Mouse (Mus musculus): ENCODE results near the gene Gpr37l1. TPM values are rescaled to one million over a fixed set of nuclear protein-coding genes. Genes with fewer than 3 reads are reported as not detected.

The Gpr37l1 gene
- polyA plus RNA-seq, 1 experiment, result 555 TPM

- no peak overlapping the region for H3K4me3 ChIP-seq (replicated peaks; ENCODE audit: insufficient read depth, low read depth, low read length)
- no peaks in the 10 kb centered on the region for H3K27me3 ChIP-seq (ENCODE audit: control insufficient read depth, insufficient read depth, low read length)
- 77% methylated on average over 7 of the region's 7 CpGs for WGBS
- no peak for TF ChIP-seq POLR2A (IDR thresholded peaks at IDR 0.05; ENCODE audit: borderline replicate concordance, insufficient read depth, low read length)
- TF ChIP-seq CTCF (IDR thresholded peaks at IDR 0.05; ENCODE audit: borderline replicate concordance, insufficient read depth, low read depth, low read length), result no peak
- no peak for DNase-seq
- no peak overlapping the region for H3K27ac ChIP-seq (ENCODE audit: insufficient read depth, low read length)
- peaks cover 7% of the 10 kb centered on the region; the same call in 1 of the 2 replicates for H3K4me1 ChIP-seq (ENCODE audit: control insufficient read depth, insufficient read depth, low read length)
Measured at GRCm38 (mm10) chr1:135178863-135179262, 11.4 kb upstream of the Gpr37l1 start.

GRCm38 (mm10) chr1:135177724-135178123 is 10.2 kb upstream of the Gpr37l1 start:
- TF ChIP-seq POLR2A (IDR thresholded peaks at IDR 0.05; ENCODE audit: borderline replicate concordance, insufficient read depth, low read length), result no peak
- TF ChIP-seq CTCF (IDR thresholded peaks at IDR 0.05; ENCODE audit: borderline replicate concordance, insufficient read depth, low read depth, low read length), result no peak
- Histone ChIP-seq H3K27me3 (ENCODE audit: control insufficient read depth, insufficient read depth, low read length) (no peaks in the 10 kb centered on the region), H3K4me3 (replicated peaks; ENCODE audit: insufficient read depth, low read depth, low read length) (no peak overlapping the region), H3K4me1 (ENCODE audit: control insufficient read depth, insufficient read depth, low read length) (peaks cover 7% of the 10 kb centered on the region; the same call in 1 of the 2 replicates), H3K27ac (ENCODE audit: insufficient read depth, low read length) (no peak overlapping the region)
- 89% methylated on average over 3 of the region's 3 CpGs for WGBS
- DNase-seq, result no peak

GRCm38 (mm10) chr1:135175176-135175575 is 7.7 kb upstream of the Gpr37l1 start:
- TF ChIP-seq POLR2A (IDR thresholded peaks at IDR 0.05; ENCODE audit: borderline replicate concordance, insufficient read depth, low read length) (no peak), CTCF (IDR thresholded peaks at IDR 0.05; ENCODE audit: borderline replicate concordance, insufficient read depth, low read depth, low read length) (no peak)
- no peak overlapping the region for H3K4me3 ChIP-seq (replicated peaks; ENCODE audit: insufficient read depth, low read depth, low read length)
- WGBS, result 75% methylated on average over 3 of the region's 3 CpGs
- no peak for DNase-seq
- H3K4me1 ChIP-seq (ENCODE audit: control insufficient read depth, insufficient read depth, low read length), result no peaks in the 10 kb centered on the region; the same call in 1 of the 2 replicates
- no peaks in the 10 kb centered on the region for H3K27me3 ChIP-seq (ENCODE audit: control insufficient read depth, insufficient read depth, low read length)
- H3K27ac ChIP-seq (ENCODE audit: insufficient read depth, low read length), result no peak overlapping the region

- DNase-seq, result no peak
- H3K4me3 ChIP-seq (replicated peaks; ENCODE audit: insufficient read depth, low read depth, low read length), result no peak overlapping the region
- TF ChIP-seq POLR2A (IDR thresholded peaks at IDR 0.05; ENCODE audit: borderline replicate concordance, insufficient read depth, low read length) (no peak), CTCF (IDR thresholded peaks at IDR 0.05; ENCODE audit: borderline replicate concordance, insufficient read depth, low read depth, low read length) (no peak)
- H3K27me3 ChIP-seq (ENCODE audit: control insufficient read depth, insufficient read depth, low read length), result no peaks in the 10 kb centered on the region
- H3K27ac ChIP-seq (ENCODE audit: insufficient read depth, low read length), result no peak overlapping the region
- 97% methylated on average over 6 of the region's 6 CpGs for WGBS
- peaks cover 3% of the 10 kb centered on the region; the same call in 1 of the 2 replicates for H3K4me1 ChIP-seq (ENCODE audit: control insufficient read depth, insufficient read depth, low read length)
Measured at GRCm38 (mm10) chr1:135173311-135173710, 5.8 kb upstream of the Gpr37l1 start.

GRCm38 (mm10) chr1:135171984-135172383 is 4.5 kb upstream of the Gpr37l1 start:
- WGBS, result 49% methylated on average over 6 of the region's 6 CpGs
- Histone ChIP-seq H3K4me1 (ENCODE audit: control insufficient read depth, insufficient read depth, low read length) (peaks cover 3% of the 10 kb centered on the region; the same call in 1 of the 2 replicates), H3K27me3 (ENCODE audit: control insufficient read depth, insufficient read depth, low read length) (no peaks in the 10 kb centered on the region), H3K4me3 (replicated peaks; ENCODE audit: insufficient read depth, low read depth, low read length) (no peak overlapping the region), H3K27ac (ENCODE audit: insufficient read depth, low read length) (no peak overlapping the region)
- DNase-seq, result peak; percentile 59 to 74
- TF ChIP-seq POLR2A (IDR thresholded peaks at IDR 0.05; ENCODE audit: borderline replicate concordance, insufficient read depth, low read length), result no peak
- peak; percentile 77 for TF ChIP-seq CTCF (IDR thresholded peaks at IDR 0.05; ENCODE audit: borderline replicate concordance, insufficient read depth, low read depth, low read length)

- peaks cover 3% of the 10 kb centered on the region; the same call in 1 of the 2 replicates for H3K4me1 ChIP-seq (ENCODE audit: control insufficient read depth, insufficient read depth, low read length)
- no peaks in the 10 kb centered on the region for H3K27me3 ChIP-seq (ENCODE audit: control insufficient read depth, insufficient read depth, low read length)
- H3K4me3 ChIP-seq (replicated peaks; ENCODE audit: insufficient read depth, low read depth, low read length), result no peak overlapping the region
- TF ChIP-seq CTCF (IDR thresholded peaks at IDR 0.05; ENCODE audit: borderline replicate concordance, insufficient read depth, low read depth, low read length) (0 out of 2 replicates have a peak, but pooled peaks have one; percentile 17), POLR2A (IDR thresholded peaks at IDR 0.05; ENCODE audit: borderline replicate concordance, insufficient read depth, low read length) (no peak)
- H3K27ac ChIP-seq (ENCODE audit: insufficient read depth, low read length), result no peak overlapping the region
- WGBS, result 88% methylated on average over 7 of the region's 7 CpGs
- DNase-seq, result no peak
Measured at GRCm38 (mm10) chr1:135171202-135171601, 3.7 kb upstream of the Gpr37l1 start.

GRCm38 (mm10) chr1:135170299-135170698 is 2.8 kb upstream of the Gpr37l1 start:
- H3K27ac ChIP-seq (ENCODE audit: insufficient read depth, low read length), result no peak overlapping the region
- no peak for DNase-seq
- no peak overlapping the region for H3K4me3 ChIP-seq (replicated peaks; ENCODE audit: insufficient read depth, low read depth, low read length)
- no peaks in the 10 kb centered on the region for H3K27me3 ChIP-seq (ENCODE audit: control insufficient read depth, insufficient read depth, low read length)
- peaks cover 3% of the 10 kb centered on the region; the same call in 1 of the 2 replicates for H3K4me1 ChIP-seq (ENCODE audit: control insufficient read depth, insufficient read depth, low read length)
- TF ChIP-seq POLR2A (IDR thresholded peaks at IDR 0.05; ENCODE audit: borderline replicate concordance, insufficient read depth, low read length), result no peak
- no peak for TF ChIP-seq CTCF (IDR thresholded peaks at IDR 0.05; ENCODE audit: borderline replicate concordance, insufficient read depth, low read depth, low read length)
- WGBS, result 69% methylated on average over 10 of the region's 10 CpGs

- TF ChIP-seq POLR2A (IDR thresholded peaks at IDR 0.05; ENCODE audit: borderline replicate concordance, insufficient read depth, low read length), result no peak
- no peak for TF ChIP-seq CTCF (IDR thresholded peaks at IDR 0.05; ENCODE audit: borderline replicate concordance, insufficient read depth, low read depth, low read length)
- H3K27ac ChIP-seq (ENCODE audit: insufficient read depth, low read length), result peak overlapping the region; percentile 55; the same call in 1 of the 2 replicates
- WGBS, result 5% methylated on average over 12 of the region's 12 CpGs
Measured at GRCm38 (mm10) chr1:135169556-135170224, 2.2 kb upstream of the Gpr37l1 start.

More at GRCm38 (mm10) chr1:135169556-135170224, 2.2 kb upstream of the Gpr37l1 start:
- peaks cover 3% of the 10 kb centered on the region; the same call in 1 of the 2 replicates for H3K4me1 ChIP-seq (ENCODE audit: control insufficient read depth, insufficient read depth, low read length)
- peak in 1 of 2 experiments; percentile 46 for DNase-seq
- H3K27me3 ChIP-seq (ENCODE audit: control insufficient read depth, insufficient read depth, low read length), result no peaks in the 10 kb centered on the region
- H3K4me3 ChIP-seq (replicated peaks; ENCODE audit: insufficient read depth, low read depth, low read length), result peak overlapping the region; percentile 2
